In the genomic region with DNA sequence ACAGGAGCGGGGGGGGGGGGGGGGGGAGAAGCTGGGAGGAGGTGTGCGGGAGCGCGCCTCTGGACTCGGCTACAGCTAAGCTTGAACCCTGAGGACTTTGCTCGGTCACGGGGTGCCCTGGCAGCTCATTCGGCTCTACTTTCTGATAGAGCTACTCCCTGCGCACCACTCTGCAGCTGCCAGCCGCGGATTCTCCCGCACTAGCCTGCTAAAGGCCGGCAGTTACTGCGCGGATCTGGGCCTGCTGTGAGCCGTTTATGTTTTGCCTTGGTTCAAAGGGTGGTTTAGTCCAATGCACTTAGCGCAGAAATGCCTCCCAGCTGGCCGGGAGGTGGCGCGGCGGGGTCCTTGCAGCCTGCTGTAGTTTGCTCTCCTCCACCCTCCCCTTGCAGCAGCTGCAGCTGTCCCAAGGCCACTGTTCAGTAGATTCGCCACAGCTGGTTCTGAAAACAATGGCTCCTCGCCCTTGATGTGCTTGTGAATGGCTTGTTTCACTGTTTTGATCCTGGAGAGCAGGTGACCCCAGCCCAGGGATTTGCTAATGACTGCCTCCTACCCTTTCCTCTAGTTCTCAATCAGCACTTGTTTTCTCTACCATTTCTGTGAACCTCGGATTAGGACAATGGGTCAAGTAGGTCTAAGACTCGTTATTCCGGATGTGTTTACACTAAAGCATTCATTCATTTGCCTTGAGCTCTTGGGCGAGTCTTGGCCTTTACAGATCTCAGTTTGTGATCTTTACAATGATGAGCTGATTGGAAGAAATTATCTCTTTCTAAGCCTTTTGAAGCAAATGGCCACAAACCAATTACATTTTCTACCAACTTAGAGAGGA, we compare ENCODE assay signal across 8 mouse cellular contexts. TPM values are rescaled to one million over a fixed set of nuclear protein-coding genes. Genes with fewer than 3 reads are reported as not detected.
DNase-seq lines count a peak whose midpoint lies in the region; ATAC-seq lines count a peak whose summit lies in the region.

No protein-coding gene starts in this region.

- ATAC-seq in embryonic facial prominence, embryonic 12.5 days (ENCODE audit: insufficient number of reproducible peaks, insufficient read depth, low FRiP score, low TSS enrichment): peak; percentile 87
- ATAC-seq in midbrain, embryonic 14.5 days (ENCODE audit: low FRiP score, low TSS enrichment): peak; percentile 91

- no peaks in the 10 kb centered on the region for H3K27me3 ChIP-seq in embryonic facial prominence, embryonic 12.5 days
- H3K27me3 ChIP-seq in limb, embryonic 10.5 days (ENCODE audit: low read depth, poor library complexity, severe bottlenecking): no peaks in the 10 kb centered on the region
- no peaks in the 10 kb centered on the region for H3K27me3 ChIP-seq in midbrain, embryonic 14.5 days (ENCODE audit: control insufficient read depth, insufficient read depth, low read length)

- DNase-seq in layer of hippocampus, adult 11-12 months (ENCODE audit: low spot score): peak; percentile 74
- DNase-seq in layer of hippocampus, adult 9-10 months (ENCODE audit: low spot score): no peak
- peak; percentile 77 to 82 for DNase-seq in heart, adult 18-20 months
- DNase-seq in kidney, adult 11 months: peak; percentile 89
- DNase-seq in limb, embryonic 10.5 days (ENCODE audit: low spot score): peak; percentile 86
- peak; percentile 89 for DNase-seq in midbrain, embryonic 14.5 days
- DNase-seq in spleen, postnatal 4 days (ENCODE audit: low spot score in 2 of 2): peak; percentile 21 to 57

- H3K9me3 ChIP-seq in embryonic facial prominence, embryonic 12.5 days: no peaks in the 10 kb centered on the region
- no peaks in the 10 kb centered on the region for H3K9me3 ChIP-seq in limb, embryonic 10.5 days (replicated peaks)
- no peaks in the 10 kb centered on the region for H3K9me3 ChIP-seq in midbrain, embryonic 14.5 days (ENCODE audit: control insufficient read depth, low read length)

- no peaks in the 10 kb centered on the region for H3K36me3 ChIP-seq in embryonic facial prominence, embryonic 12.5 days
- H3K36me3 ChIP-seq in limb, embryonic 10.5 days: no peaks in the 10 kb centered on the region
- no peaks in the 10 kb centered on the region for H3K36me3 ChIP-seq in midbrain, embryonic 14.5 days (ENCODE audit: control insufficient read depth, insufficient read depth, low read length)

- peak overlapping the region; percentile 61 for H3K9ac ChIP-seq in embryonic facial prominence, embryonic 12.5 days
- H3K9ac ChIP-seq in midbrain, embryonic 14.5 days (replicated peaks; ENCODE audit: low read length): peak overlapping the region; percentile 81

- WGBS in embryonic facial prominence, embryonic 12.5 days: 1% methylated on average over 25 of the region's 27 CpGs
- WGBS in limb, embryonic 10.5 days: 2% methylated on average over 26 of the region's 27 CpGs
- WGBS in midbrain, embryonic 14.5 days: under 1% methylated on average over 25 of the region's 27 CpGs

- 0 out of 2 replicates have a peak, but pooled peaks cover 3% of the 10 kb centered on the region for H3K4me1 ChIP-seq in embryonic facial prominence, embryonic 12.5 days
- H3K4me1 ChIP-seq in limb, embryonic 10.5 days: peaks cover 12% of the 10 kb centered on the region; the same call in 1 of the 2 replicates
- peaks cover 11% of the 10 kb centered on the region; the same call in 1 of the 2 replicates for H3K4me1 ChIP-seq in midbrain, embryonic 14.5 days (ENCODE audit: control insufficient read depth, insufficient read depth, low read length)

- peak overlapping the region; percentile 62 for H3K4me3 ChIP-seq in embryonic facial prominence, embryonic 12.5 days
- peak overlapping the region; percentile 75 for H3K4me3 ChIP-seq in limb, embryonic 10.5 days
- peak overlapping the region; percentile 81 for H3K4me3 ChIP-seq in midbrain, embryonic 14.5 days (replicated peaks; ENCODE audit: low read depth, low read length)

- peak overlapping the region; percentile 66 for H3K27ac ChIP-seq in embryonic facial prominence, embryonic 12.5 days
- H3K27ac ChIP-seq in limb, embryonic 10.5 days: peak overlapping the region; percentile 65
- H3K27ac ChIP-seq in midbrain, embryonic 14.5 days (replicated peaks; ENCODE audit: low read depth, low read length): peak overlapping the region; percentile 95

- H3K4me2 ChIP-seq in embryonic facial prominence, embryonic 12.5 days (replicated peaks): peak overlapping the region; percentile 91
- H3K4me2 ChIP-seq in midbrain, embryonic 14.5 days (ENCODE audit: low read length): peak overlapping the region; percentile 61

RNA-seq across cellular contexts. Expression of a gene that starts 1.5 kb away (rescaled TPM):
- polyA plus RNA-seq in embryonic facial prominence, embryonic 12.5 days (2016; fragmentation: Nextera tagmentation; extraction: Ambion mirVana): 4.7 and 5.2 TPM in 2 replicates
- total RNA-seq in heart, adult 18-20 months (2021): 1 to 10 TPM in 1 of 2 experiments, under 1 TPM in 1; 0.92 to 1.5 TPM
- polyA plus RNA-seq in limb, embryonic 10.5 days (2016; fragmentation: Nextera tagmentation; extraction: Ambion mirVana): 1.4 and 1.5 TPM in 2 replicates
- 8.8 and 11.5 TPM in 2 replicates for polyA plus RNA-seq in midbrain, embryonic 14.5 days (2014; fragmentation: Nextera tagmentation; extraction: Ambion mirVana)
